Mouse (Mus musculus) limb, embryonic 15.5 days (tissue): ENCODE data around the gene Cxcr6. TPM values are rescaled to one million over a fixed set of nuclear protein-coding genes. Genes with fewer than 3 reads are reported as not detected.
A peak's percentile ranks its signal among the peaks of the same experiment; 100 is the strongest.

Experiments used
- ATAC-seq: fragments of 200-750 bp; cut with Nextera tagmentation; 2 replicates; pipeline ENCODE4 v1.8.0; 2017; ENCODE audit warnings: low read depth, moderate TSS enrichment; ENCODE audit not compliant: insufficient number of reproducible peaks, low FRiP score, low TSS enrichment
- H3K27ac ChIP-seq: fragments of 300-500 bp; sonication (generic); 2 replicates; pipeline ENCODE4 v1.5.1; 2015; ENCODE audit warnings: moderate library complexity, mild to moderate bottlenecking, inconsistent platforms
- H3K27me3 ChIP-seq: fragments of 300-500 bp; sonication (generic); 2 replicates; pipeline ENCODE4 v1.6.1; 2015; ENCODE audit warnings: inconsistent platforms
- H3K36me3 ChIP-seq: fragments of 300-500 bp; sonication (generic); 2 replicates; pipeline ENCODE4 v1.6.1; 2015; ENCODE audit warnings: inconsistent platforms
- H3K4me1 ChIP-seq: fragments of 300-500 bp; sonication (generic); 2 replicates; pipeline ENCODE4 v1.6.1; 2015; ENCODE audit warnings: inconsistent platforms
- H3K4me2 ChIP-seq: fragments of 300-500 bp; sonication (generic); 2 replicates; pipeline ENCODE4 v1.6.1; 2015; ENCODE audit warnings: mild to moderate bottlenecking, inconsistent platforms
- H3K4me3 ChIP-seq: fragments of 300-500 bp; sonication (generic); 2 replicates; pipeline ENCODE4 v1.5.1; 2015; ENCODE audit warnings: mild to moderate bottlenecking, inconsistent platforms
- H3K9ac ChIP-seq: fragments of 300-500 bp; sonication (generic); 2 replicates; pipeline ENCODE4 v1.6.1; 2015; ENCODE audit warnings: inconsistent platforms
- H3K9me3 ChIP-seq: fragments of 300-500 bp; sonication (generic); 2 replicates; pipeline ENCODE4 v1.6.1; 2016; ENCODE audit warnings: inconsistent platforms
- WGBS: fragments of 180-500 bp; shearing (Covaris S2); methylation state at CpG from one replicate; pipeline ENCODE4 v1.1.7; 2015; 5-methylcytosine and 5-hydroxymethylcytosine counted together
- polyA plus RNA-seq: library from polyadenylated mRNA; unstranded; fragments of >200 nt; fragmentation: Nextera tagmentation; extraction: Ambion mirVana; gene quantifications from 2 replicates; pipeline ENCODE4 v1.2.1, GENCODE M21; 2015

The Cxcr6 gene
- polyA plus RNA-seq, 1 experiment from 2014 or later = 0.32 TPM

DNA sequence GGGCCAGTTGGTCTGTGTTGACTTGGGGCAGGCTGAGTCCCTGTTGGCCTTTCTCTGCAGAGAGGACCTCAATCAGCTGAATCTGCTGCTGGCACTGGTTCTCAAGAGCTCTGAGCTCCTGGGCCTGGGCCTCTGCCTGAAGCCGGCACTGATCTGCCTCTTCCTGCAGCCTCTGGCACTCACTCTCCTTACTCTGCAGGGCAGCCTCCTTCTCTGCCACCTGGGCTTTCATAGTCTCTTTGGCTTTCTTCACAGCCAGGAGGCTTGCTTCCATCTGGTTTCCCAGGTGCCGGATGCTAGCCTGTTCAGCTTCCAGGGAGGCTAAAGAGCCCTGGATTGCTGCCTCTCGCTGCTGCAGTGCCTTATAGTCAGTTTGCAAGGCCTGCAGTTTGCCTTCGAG is 22.6 kb downstream of the Cxcr6 start:
- no peak for ATAC-seq
- no peaks in the 10 kb centered on the region for H3K27me3 ChIP-seq
- no peak overlapping the region for H3K4me2 ChIP-seq
- no peaks in the 10 kb centered on the region for H3K4me1 ChIP-seq
- no peak overlapping the region for H3K9ac ChIP-seq
- no peak overlapping the region for H3K4me3 ChIP-seq
- no peak overlapping the region for H3K27ac ChIP-seq
- H3K36me3 ChIP-seq = peaks cover 80% of the 10 kb centered on the region
- 84% methylated on average over 4 of the region's 4 CpGs for WGBS
- H3K9me3 ChIP-seq = no peaks in the 10 kb centered on the region

DNA sequence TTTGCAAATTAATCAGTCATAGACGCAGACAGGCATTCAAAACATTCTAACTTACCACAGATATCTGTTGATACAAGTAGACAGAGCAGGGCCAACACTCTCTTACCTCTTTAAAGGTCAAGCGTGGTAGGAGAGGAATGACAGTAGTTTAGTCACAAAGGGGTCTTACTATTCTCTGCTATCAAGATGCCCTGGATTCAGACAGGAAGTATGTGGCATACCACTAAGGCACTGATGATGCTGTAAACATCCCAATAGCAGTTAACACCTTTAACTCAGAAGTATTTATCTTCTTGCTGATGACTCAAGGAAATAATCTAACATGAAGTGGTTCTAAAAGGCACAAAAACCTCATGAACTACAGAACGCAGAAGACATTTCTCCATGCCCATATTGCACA is 29.6 kb downstream of the Cxcr6 start:
- H3K4me2 ChIP-seq = no peak overlapping the region
- H3K36me3 ChIP-seq = peaks cover 69% of the 10 kb centered on the region
- H3K27ac ChIP-seq = no peak overlapping the region
- ATAC-seq = no peak
- no peak overlapping the region for H3K4me3 ChIP-seq
- H3K9me3 ChIP-seq = no peaks in the 10 kb centered on the region
- 87% methylated on average over 3 of the region's 3 CpGs for WGBS
- no peak overlapping the region for H3K9ac ChIP-seq
- H3K4me1 ChIP-seq = no peaks in the 10 kb centered on the region
- no peaks in the 10 kb centered on the region for H3K27me3 ChIP-seq

DNA sequence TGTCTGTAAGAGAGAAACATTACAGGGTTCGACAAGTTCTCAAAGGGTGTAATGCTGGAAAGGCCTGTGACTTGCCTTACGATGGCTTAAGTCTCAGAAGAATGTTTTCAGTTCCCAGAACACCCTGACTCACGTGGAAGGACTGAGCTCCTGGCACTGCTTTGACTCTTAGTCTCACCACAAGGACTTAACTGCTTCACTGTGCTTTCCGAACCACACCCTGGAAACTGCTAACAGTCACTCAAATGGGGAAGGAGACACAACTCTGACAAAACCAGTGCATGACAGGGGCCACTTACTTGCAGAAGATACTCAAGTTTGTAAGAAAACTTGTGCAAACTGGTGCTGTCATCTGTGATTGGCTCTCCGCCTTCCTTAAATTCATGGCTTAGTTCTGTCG is 34.0 kb downstream of the Cxcr6 start:
- Histone ChIP-seq H3K4me2 (no peak overlapping the region), H3K9me3 (no peaks in the 10 kb centered on the region), H3K4me3 (no peak overlapping the region), H3K4me1 (no peaks in the 10 kb centered on the region), H3K36me3 (peaks cover 52% of the 10 kb centered on the region), H3K27ac (no peak overlapping the region), H3K27me3 (no peaks in the 10 kb centered on the region), H3K9ac (no peak overlapping the region)
- no peak for ATAC-seq
- WGBS = 88% methylated on average over 6 of the region's 6 CpGs

DNA sequence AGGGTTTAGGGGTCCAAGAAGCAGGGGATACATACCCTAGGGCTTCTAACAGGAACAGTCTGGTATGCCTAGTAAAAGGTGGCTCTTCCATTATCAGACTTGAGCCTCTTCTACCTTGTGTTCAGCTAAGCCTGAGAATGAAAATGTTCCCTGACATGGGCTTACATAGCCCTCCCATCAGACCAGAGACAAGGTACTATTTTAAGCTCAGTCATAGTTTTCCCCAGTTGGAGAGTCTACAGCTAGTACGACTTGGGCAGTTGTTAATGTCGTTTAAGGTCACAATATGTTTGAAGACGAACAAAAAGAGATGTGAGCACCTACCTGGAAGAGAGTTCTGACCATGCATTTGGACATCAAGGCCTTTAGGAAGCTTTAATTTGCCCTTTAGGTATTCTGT is 38.2 kb downstream of the Cxcr6 start:
- WGBS = 90% methylated on average over 3 of the region's 3 CpGs
- Histone ChIP-seq H3K9ac (no peak overlapping the region), H3K27me3 (no peaks in the 10 kb centered on the region), H3K9me3 (no peaks in the 10 kb centered on the region), H3K27ac (no peak overlapping the region), H3K4me2 (no peak overlapping the region), H3K36me3 (peaks cover 19% of the 10 kb centered on the region), H3K4me1 (no peaks in the 10 kb centered on the region), H3K4me3 (no peak overlapping the region)
- ATAC-seq = no peak

DNA sequence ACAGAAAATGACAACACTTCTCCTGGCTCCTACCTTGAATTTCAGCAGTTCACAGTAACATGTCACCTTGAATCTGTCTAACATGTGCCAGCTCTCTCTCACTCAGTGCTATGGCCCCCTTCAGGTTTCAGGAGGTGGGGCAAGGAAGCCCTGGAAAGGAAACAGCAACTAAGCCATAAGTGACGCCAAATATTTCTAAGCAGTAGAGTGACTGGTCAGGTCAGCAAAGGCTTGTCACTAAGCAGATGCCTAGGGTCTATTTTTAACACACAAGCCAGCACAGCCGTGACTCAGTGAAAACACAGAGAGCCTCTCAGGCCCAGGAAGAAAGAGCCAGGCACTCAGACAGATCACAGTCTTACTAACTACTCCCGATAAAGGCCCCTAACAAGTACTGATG is 38.8 kb downstream of the Cxcr6 start:
- no peak overlapping the region for H3K9ac ChIP-seq
- no peak overlapping the region for H3K27ac ChIP-seq
- 49% methylated on average over 3 of the region's 3 CpGs for WGBS
- ATAC-seq = no peak
- no peak overlapping the region for H3K4me2 ChIP-seq
- H3K27me3 ChIP-seq = no peaks in the 10 kb centered on the region
- H3K4me3 ChIP-seq = no peak overlapping the region
- no peaks in the 10 kb centered on the region for H3K9me3 ChIP-seq
- peaks cover 17% of the 10 kb centered on the region for H3K36me3 ChIP-seq
- no peaks in the 10 kb centered on the region for H3K4me1 ChIP-seq

DNA sequence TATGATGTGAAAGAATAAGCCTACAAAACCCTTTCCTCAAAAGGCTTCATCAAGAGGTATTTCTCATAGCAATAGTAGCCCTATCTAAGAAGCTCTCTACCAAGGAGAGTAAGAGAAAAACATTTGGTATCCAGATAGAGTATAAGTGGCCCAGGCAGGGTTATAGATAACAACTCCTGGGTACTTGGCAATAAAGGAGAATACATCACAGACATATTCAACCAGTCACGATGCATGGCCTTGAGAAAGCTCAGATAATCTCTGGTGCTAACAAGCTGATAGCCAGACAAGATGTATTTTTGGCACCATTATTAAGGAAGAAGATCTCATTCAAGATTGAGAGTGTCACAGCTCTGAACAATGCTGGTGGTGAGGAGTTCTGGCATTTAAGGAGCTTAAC is 40.2 kb downstream of the Cxcr6 start:
- Histone ChIP-seq H3K27ac (no peak overlapping the region), H3K9me3 (no peaks in the 10 kb centered on the region), H3K4me1 (peaks cover 4% of the 10 kb centered on the region), H3K27me3 (no peaks in the 10 kb centered on the region), H3K4me3 (no peak overlapping the region), H3K9ac (no peak overlapping the region), H3K4me2 (no peak overlapping the region), H3K36me3 (peaks cover 10% of the 10 kb centered on the region; the same call in 1 of the 2 replicates)
- 95% methylated on average over 1 of the region's 1 CpGs for WGBS
- ATAC-seq = no peak

DNA sequence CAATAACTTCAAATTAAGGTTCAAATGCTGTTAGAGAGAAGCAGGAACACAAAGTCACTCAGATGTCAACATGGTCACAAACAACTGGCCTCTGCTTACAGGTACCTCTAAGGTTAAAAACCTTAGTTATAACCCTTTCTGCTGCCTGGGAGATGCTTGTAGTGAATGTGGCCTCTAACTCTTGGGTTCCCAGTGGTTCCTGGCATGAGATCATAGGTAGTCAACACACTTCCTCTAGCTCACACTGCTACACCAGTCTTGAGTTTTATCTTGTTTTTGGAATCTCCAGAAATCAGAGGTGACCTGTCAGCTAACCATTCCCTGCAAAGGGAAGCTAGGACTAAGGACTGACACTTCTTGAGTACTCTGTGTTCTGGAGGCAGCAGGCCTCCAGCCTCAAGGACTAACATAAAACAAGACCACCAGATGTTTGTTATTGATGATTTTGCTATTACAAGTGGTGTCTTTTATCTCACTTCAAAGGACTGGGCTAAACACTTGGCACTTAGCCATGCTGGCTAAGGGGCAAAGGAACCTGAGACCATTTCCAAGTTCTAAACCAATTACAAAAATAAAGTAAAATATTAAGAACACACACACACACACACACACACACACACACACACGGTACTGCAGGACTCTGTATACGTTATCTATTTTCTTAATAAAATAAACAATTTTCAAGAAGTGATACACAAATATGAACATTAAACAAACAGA is 43.9 kb downstream of the Cxcr6 start:
- 40% methylated on average over 2 of the region's 2 CpGs for WGBS
- no peak for ATAC-seq
- H3K36me3 ChIP-seq = no peaks in the 10 kb centered on the region
- H3K4me2 ChIP-seq = peak overlapping the region; percentile 75; the same call in 1 of the 2 replicates
- H3K27me3 ChIP-seq = no peaks in the 10 kb centered on the region
- peak overlapping the region; percentile 81; the same call in 1 of the 2 replicates for H3K4me3 ChIP-seq
- H3K9me3 ChIP-seq = no peaks in the 10 kb centered on the region
- H3K27ac ChIP-seq = no peak overlapping the region; the same call in 1 of the 2 replicates
- H3K9ac ChIP-seq = 0 out of 2 replicates have a peak overlapping the region, but pooled peaks have one; percentile 78
- peaks cover 4% of the 10 kb centered on the region for H3K4me1 ChIP-seq

DNA sequence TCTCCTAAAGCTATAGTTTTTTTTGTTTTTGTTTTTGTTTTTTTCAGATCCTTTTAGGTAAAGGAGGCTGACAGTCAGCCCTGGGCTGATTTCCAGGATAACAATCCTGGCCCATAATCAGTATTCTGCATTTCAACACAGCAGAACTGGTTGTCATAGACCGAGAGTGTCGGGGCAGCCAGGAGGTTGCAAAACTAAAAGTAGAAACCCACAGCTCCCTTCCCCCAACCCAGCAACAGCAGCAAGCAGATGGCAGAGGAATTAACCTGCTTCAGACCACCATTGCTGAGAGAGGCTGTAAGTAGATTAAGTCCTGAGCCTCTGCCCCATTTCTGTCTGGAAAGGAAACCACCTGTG is 44.4 kb downstream of the Cxcr6 start:
- H3K36me3 ChIP-seq = no peaks in the 10 kb centered on the region
- ATAC-seq = no peak
- 4% methylated on average over 2 of the region's 2 CpGs for WGBS
- H3K4me2 ChIP-seq = peak overlapping the region; percentile 75
- H3K9me3 ChIP-seq = no peaks in the 10 kb centered on the region
- peak overlapping the region; percentile 81 for H3K4me3 ChIP-seq
- H3K27me3 ChIP-seq = no peaks in the 10 kb centered on the region
- 0 out of 2 replicates have a peak overlapping the region, but pooled peaks have one; percentile 78 for H3K9ac ChIP-seq
- peaks cover 4% of the 10 kb centered on the region for H3K4me1 ChIP-seq
- H3K27ac ChIP-seq = peak overlapping the region; percentile 97

DNA sequence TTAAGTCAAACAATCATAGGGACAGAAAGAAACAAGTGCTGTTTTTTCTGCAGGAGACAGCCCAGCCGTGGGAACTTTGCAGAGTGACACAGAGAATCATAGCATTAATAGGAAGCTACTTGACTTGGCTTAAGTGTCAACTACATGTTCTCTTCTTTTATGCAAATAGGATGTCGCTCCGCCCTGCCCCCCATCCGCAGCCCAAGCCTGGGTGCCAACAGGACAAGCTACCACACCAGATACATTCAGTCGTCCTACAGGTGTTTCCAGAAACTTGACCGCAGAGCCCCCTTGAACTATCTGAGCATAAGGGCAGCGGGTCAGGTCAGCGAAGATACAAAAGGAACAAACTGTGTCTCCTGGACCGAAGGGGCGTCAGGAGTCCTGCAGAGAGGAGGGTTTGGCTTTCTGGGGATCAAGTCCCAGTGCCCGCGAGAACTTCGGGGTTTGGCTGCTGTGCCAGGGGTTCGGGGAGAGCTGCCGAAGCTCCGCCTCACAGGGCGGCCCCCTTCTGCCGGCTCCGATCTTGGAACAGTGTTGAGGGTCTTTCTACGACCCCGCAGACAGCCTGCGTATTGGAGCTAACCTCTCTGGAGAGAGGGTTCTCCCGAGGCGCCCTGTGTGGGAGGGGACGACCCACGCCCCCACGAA is 44.9 kb downstream of the Cxcr6 start:
- H3K36me3 ChIP-seq = no peaks in the 10 kb centered on the region
- under 1% methylated on average over 27 of the region's 27 CpGs for WGBS

DNA sequence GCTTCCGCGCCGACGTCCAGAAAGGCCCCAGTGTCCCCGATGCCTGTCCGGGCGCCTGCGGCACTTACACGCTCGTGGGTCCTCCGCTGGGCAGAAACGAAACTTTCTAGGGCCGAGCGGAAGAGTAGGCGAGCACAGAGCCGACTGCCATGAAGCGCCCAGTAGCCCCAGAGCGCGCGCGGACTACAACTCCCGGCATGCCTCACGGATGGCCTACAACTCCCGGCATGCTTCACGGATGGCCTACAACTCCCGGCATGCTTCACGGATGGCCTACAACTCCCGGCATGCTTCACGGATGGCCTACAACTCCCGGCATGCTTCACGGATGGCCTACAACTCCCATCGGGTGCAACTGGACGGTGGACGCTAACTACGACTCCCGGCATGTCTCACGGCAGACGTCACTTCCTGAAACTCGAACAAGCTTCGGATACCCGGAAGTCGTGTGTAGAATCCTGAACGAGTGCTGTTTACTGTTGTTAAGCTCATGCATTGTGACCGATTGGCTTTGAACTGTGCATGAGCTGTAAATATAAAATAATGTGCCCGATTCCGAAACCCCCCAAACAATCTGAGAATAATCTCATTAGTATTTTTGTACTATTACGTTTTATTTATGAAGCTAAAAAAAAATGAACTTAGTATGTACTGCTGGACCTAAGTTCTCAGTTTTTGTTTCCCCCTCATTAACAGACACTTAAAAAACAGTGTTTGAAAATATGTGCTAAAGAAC is 45.6 kb downstream of the Cxcr6 start, which contains the start of gene Fyco1:
Gene Fyco1, minus strand, starts transcription at position 187 of the 736 bp plus-strand sequence.
- Histone ChIP-seq H3K27me3 (no peaks in the 10 kb centered on the region), H3K4me1 (peaks cover 4% of the 10 kb centered on the region), H3K36me3 (no peaks in the 10 kb centered on the region), H3K9ac (peak within 1 kb of the TSS; percentile 78), H3K9me3 (no peaks in the 10 kb centered on the region), H3K4me3 (peak within 1 kb of the TSS; percentile 81), H3K27ac (peak within 1 kb of the TSS; percentile 97), H3K4me2 (peak within 1 kb of the TSS; percentile 75)
- ATAC-seq = peak; percentile 97
- WGBS = under 1% methylated on average over 47 of the region's 47 CpGs

More for the DNA sequence above, 44.9 kb downstream of the Cxcr6 start:
- peak overlapping the region; percentile 75 for H3K4me2 ChIP-seq
- no peaks in the 10 kb centered on the region for H3K9me3 ChIP-seq
- peak overlapping the region; percentile 81 for H3K4me3 ChIP-seq
- H3K4me1 ChIP-seq = peaks cover 4% of the 10 kb centered on the region
- peak; percentile 67 for ATAC-seq
- H3K27me3 ChIP-seq = no peaks in the 10 kb centered on the region
- H3K9ac ChIP-seq = peak overlapping the region; percentile 78
- H3K27ac ChIP-seq = peak overlapping the region; percentile 97

DNA sequence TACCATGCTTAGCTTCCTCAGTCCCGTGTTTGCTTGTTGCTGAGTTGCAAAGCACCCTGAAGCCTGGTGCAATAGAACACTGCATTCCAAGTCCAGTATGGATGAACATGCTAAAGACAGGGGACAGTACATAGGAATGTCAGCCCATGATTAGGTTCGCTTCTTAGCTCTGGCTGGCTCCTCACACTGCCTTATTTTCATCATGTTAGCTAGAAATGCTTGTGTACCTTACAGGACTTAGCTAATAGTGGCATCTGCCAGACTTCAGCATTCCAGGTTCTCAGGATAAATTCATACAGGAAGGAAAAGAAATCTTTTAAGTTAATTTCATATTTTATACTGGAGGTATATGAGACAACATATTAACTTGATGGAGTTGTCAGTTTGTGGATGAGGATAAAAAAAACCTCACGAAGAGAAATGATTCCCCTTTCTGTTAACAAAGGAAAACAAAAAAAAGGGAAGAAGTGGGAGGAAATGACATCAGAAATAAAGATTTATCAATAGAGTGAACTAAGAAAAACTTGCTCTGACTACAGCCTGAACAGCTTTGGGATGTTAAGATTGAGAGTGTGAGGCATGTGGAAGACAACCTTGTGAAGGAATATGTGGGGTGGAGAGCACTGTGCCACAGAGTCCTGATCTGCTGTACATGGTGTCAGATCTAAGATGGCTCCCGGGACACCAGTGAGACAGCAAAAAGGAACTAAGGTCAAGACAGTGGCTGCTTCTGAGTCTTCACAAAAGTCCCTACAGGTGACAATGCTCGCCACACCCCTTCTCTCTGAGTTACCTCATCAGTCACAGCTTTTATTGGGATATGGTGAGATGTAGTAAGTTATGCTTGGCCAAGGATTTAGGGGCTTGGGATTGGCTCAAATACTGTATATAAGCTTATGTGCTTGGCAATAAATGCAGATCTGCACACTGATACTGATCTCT is 46.4 kb downstream of the Cxcr6 start:
- Histone ChIP-seq H3K9ac (no peak overlapping the region), H3K4me3 (peak overlapping the region; percentile 81), H3K27ac (no peak overlapping the region), H3K4me2 (peak overlapping the region; percentile 42), H3K27me3 (no peaks in the 10 kb centered on the region), H3K9me3 (no peaks in the 10 kb centered on the region), H3K36me3 (no peaks in the 10 kb centered on the region), H3K4me1 (peaks cover 4% of the 10 kb centered on the region)
- WGBS = 64% methylated on average over 5 of the region's 5 CpGs
- no peak for ATAC-seq
